Mouse (Mus musculus): ENCODE data around the gene Gsg1l.

DNA sequence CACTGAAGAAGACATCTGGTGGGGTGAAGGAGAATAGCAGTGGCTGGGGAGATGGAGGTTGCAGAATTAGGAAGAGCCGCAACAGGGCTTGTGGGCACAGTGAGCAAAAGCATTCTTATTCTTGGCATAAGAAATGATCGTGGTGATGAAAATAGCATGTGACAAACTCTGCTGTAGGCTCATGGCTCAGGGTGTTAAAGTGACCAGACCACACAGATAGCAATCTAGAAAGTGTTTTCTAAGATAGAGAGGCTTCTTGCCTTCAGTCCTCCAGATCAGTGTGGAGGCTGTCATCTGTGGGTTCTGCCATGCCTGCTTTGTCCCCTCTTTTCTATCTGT lies 234.7 kb downstream of the Gsg1l start:
- no peak for TF ChIP-seq EP300 (IDR thresholded peaks at IDR 0.05; ENCODE audit: low read depth)
- TF ChIP-seq CTCF (IDR thresholded peaks at IDR 0.05; ENCODE audit: low read depth), result peak; percentile 23
